Mouse (Mus musculus) megakaryocyte, embryonic 14.5 days (primary cell): ENCODE data around the gene Ell. TPM values are rescaled to one million over a fixed set of nuclear protein-coding genes. Genes with fewer than 3 reads are reported as not detected.

Source experiments
- H3K27me3 ChIP-seq: replicated peaks from 2 replicates; pipeline ENCODE3; 2012; ENCODE audit warnings: inconsistent platforms
- H3K36me3 ChIP-seq: replicated peaks from 2 replicates; pipeline ENCODE3; 2012; ENCODE audit warnings: low read length, inconsistent platforms, mixed read lengths
- H3K4me1 ChIP-seq: 2 replicates; pipeline ENCODE4 v1.6.1; 2012; ENCODE audit warnings: inconsistent platforms
- H3K4me3 ChIP-seq: replicated peaks from 2 replicates; pipeline ENCODE3; 2012; ENCODE audit warnings: moderate library complexity, mild to moderate bottlenecking, inconsistent platforms
- H3K9me3 ChIP-seq: 2 replicates; pipeline ENCODE4 v1.6.1; 2012; ENCODE audit warnings: inconsistent platforms
- FLI1 ChIP-seq: IDR thresholded peaks from 2 replicates; pipeline ENCODE4 v1.6.1; 2012; ENCODE audit warnings: low read length, inconsistent platforms, mixed read lengths
- GATA1 ChIP-seq: IDR thresholded peaks from 3 replicates; pipeline ENCODE4 v1.6.1; 2012; ENCODE audit warnings: mixed read lengths, low read length, inconsistent platforms, borderline replicate concordance
- polyA plus RNA-seq: library from polyadenylated mRNA; stranded (reverse); fragments of >175 nt; gene quantifications from 2 replicates; pipeline ENCODE4 v1.2.3, GENCODE M21; 2012; ENCODE audit warnings: low replicate concordance; ENCODE audit not compliant: insufficient read depth

Ell gene
- polyA plus RNA-seq, 1 experiment = 58.8 TPM

DNA sequence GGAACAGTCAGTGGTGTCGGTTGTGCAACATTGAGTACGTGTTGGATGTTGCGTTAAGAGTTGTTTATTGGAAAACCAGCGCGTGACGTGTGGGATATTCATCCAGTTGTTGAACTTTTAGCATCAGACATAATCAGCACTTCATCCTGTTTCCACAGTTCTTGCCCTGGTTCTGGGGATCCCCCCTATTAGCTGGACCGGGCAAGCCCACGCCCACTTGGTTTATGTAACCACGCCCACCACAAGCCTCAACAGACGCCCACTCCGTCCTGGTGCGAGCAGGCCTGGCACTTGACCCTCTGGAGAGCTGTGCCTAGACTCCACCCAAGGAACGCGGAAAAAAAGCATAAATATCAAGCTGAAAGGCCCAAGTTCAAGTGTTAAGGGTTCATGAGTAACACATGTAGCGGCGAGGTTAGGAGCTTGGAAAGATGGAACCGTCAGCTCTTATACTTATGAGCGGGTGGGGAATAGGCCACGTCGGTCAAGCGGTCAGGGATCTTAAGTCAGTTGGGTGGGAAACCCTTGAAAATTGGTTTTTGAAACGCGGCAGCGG, 1.2 kb upstream of the Ell start:
- H3K36me3 ChIP-seq = peaks cover 62% of the 10 kb centered on the region
- TF ChIP-seq GATA1 (no peak), FLI1 (no peak)

DNA sequence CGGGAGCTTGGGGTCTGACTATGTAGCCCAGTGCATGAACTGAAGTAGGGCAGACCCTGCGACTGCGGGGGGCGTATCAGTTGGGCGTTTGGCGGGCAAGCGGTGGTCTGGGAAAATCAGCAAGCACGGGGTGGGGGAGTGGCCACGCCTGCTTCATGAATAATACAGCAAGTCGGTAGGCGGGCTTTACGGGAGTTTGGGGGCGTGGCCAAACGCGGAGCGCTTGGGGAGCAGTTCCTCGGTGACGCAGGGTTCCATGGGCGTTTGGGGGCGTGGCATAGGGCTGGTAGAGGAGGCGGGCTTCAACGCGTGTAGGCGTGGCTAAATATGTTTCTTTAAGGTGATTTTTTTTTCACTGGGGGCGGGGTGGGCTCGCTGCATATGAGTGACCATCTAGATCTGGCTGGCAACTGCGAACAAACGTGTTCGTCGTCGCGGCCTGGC, 602 bp upstream of the Ell start:
- H3K4me1 ChIP-seq = peaks cover 83% of the 10 kb centered on the region
- TF ChIP-seq FLI1 = no peak
- no peak for TF ChIP-seq GATA1
- H3K9me3 ChIP-seq = no peaks in the 10 kb centered on the region
- H3K36me3 ChIP-seq = peaks cover 65% of the 10 kb centered on the region
- peak overlapping the region; percentile 99 for H3K4me3 ChIP-seq
- H3K27me3 ChIP-seq = no peaks in the 10 kb centered on the region

More for the DNA sequence above, 1.2 kb upstream of the Ell start:
- peak overlapping the region; percentile 99 for H3K4me3 ChIP-seq
- peaks cover 83% of the 10 kb centered on the region for H3K4me1 ChIP-seq
- no peaks in the 10 kb centered on the region for H3K9me3 ChIP-seq
- H3K27me3 ChIP-seq = no peaks in the 10 kb centered on the region

- no peak for TF ChIP-seq GATA1
- no peak for TF ChIP-seq FLI1
- H3K4me1 ChIP-seq = peaks cover 83% of the 10 kb centered on the region
- no peaks in the 10 kb centered on the region for H3K9me3 ChIP-seq
- no peaks in the 10 kb centered on the region for H3K27me3 ChIP-seq
- peaks cover 63% of the 10 kb centered on the region for H3K36me3 ChIP-seq
- peak overlapping the region; percentile 99 for H3K4me3 ChIP-seq
Observed at GRCm38 (mm10) chr8:70540013-70540506, 803 bp downstream of the Ell start.

- Histone ChIP-seq H3K9me3 (no peaks in the 10 kb centered on the region), H3K4me3 (peak overlapping the region; percentile 99), H3K27me3 (no peaks in the 10 kb centered on the region), H3K36me3 (peaks cover 62% of the 10 kb centered on the region), H3K4me1 (peaks cover 83% of the 10 kb centered on the region)
- TF ChIP-seq GATA1 = no peak
- TF ChIP-seq FLI1 = no peak
Observed at GRCm38 (mm10) chr8:70540507-70541071, 1.3 kb downstream of the Ell start.

DNA sequence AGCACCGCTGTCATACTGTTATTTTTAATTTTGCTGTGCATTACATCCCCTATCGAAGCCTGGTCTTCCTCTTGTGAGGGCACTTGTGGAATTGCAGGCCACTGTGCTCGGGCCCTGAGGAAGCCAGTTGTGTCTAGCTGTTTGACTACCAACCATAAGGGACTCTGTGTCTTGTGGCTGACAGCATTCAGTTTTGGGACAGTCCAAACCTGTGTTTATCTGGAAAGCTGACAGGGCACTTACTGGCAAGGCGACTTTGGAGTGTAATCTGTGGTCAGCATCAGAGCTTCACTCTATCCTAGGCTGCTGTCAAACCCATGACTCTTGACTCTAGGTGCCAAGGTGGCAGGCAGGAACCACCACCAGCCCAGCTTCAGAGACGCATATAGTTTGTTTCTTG, 1.8 kb downstream of the Ell start:
- Histone ChIP-seq H3K4me1 (peaks cover 85% of the 10 kb centered on the region), H3K36me3 (peaks cover 62% of the 10 kb centered on the region), H3K27me3 (no peaks in the 10 kb centered on the region), H3K9me3 (no peaks in the 10 kb centered on the region), H3K4me3 (peak overlapping the region; percentile 99)
- TF ChIP-seq GATA1 (no peak), FLI1 (no peak)

DNA sequence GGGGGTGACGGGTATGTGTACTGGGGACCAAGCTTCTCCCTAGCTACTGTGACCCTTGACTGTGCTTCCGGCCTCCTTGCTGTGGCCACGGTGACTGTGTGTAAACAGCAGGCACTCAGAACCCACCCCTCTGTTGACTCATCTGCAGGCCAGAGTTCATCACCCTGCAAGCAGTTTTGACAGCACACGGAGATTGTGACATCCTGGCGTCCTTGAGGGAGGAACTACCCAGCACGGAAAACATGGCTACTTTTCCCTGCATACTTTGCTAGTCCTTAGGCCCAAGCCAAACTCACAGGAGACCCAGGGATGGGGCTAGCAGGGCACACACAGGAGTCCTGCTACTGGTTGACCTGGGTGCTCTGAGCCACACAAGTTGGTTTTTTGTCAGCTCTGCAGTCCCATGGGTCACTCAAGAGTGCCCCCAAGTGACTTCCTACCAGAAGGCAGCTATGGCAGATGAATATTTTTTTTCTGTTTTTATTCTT, 5.0 kb downstream of the Ell start:
- peaks cover 92% of the 10 kb centered on the region for H3K4me1 ChIP-seq

GRCm38 (mm10) chr8:70546412-70546811, 7.2 kb downstream of the Ell start:
- Histone ChIP-seq H3K4me3 (peak overlapping the region; percentile 76), H3K9me3 (no peaks in the 10 kb centered on the region), H3K27me3 (no peaks in the 10 kb centered on the region), H3K36me3 (peaks cover 71% of the 10 kb centered on the region), H3K4me1 (peaks cover 99% of the 10 kb centered on the region)
- TF ChIP-seq FLI1 (no peak), GATA1 (no peak)

More for the DNA sequence above, 5.0 kb downstream of the Ell start:
- TF ChIP-seq FLI1 = no peak
- TF ChIP-seq GATA1 = no peak
- H3K4me3 ChIP-seq = peak overlapping the region; percentile 88
- H3K36me3 ChIP-seq = peaks cover 71% of the 10 kb centered on the region
- no peaks in the 10 kb centered on the region for H3K9me3 ChIP-seq
- no peaks in the 10 kb centered on the region for H3K27me3 ChIP-seq

GRCm38 (mm10) chr8:70547762-70548161, 8.5 kb downstream of the Ell start:
- TF ChIP-seq GATA1 = no peak
- no peak for TF ChIP-seq FLI1
- H3K4me1 ChIP-seq = peaks cover 99% of the 10 kb centered on the region
- peaks cover 76% of the 10 kb centered on the region for H3K36me3 ChIP-seq
- peak overlapping the region; percentile 51 for H3K4me3 ChIP-seq
- no peaks in the 10 kb centered on the region for H3K9me3 ChIP-seq
- H3K27me3 ChIP-seq = no peaks in the 10 kb centered on the region

GRCm38 (mm10) chr8:70549412-70550184, 10.3 kb downstream of the Ell start:
- Histone ChIP-seq H3K4me3 (no peak overlapping the region), H3K36me3 (peaks cover 76% of the 10 kb centered on the region), H3K9me3 (no peaks in the 10 kb centered on the region), H3K4me1 (peaks cover 99% of the 10 kb centered on the region), H3K27me3 (no peaks in the 10 kb centered on the region)
- TF ChIP-seq GATA1 (peak; percentile 84; the same call in 2 of the 3 replicates), FLI1 (peak; percentile 86)
